Mouse (Mus musculus): ENCODE data around the gene Rsrc1.

Gene Rsrc1

DNA sequence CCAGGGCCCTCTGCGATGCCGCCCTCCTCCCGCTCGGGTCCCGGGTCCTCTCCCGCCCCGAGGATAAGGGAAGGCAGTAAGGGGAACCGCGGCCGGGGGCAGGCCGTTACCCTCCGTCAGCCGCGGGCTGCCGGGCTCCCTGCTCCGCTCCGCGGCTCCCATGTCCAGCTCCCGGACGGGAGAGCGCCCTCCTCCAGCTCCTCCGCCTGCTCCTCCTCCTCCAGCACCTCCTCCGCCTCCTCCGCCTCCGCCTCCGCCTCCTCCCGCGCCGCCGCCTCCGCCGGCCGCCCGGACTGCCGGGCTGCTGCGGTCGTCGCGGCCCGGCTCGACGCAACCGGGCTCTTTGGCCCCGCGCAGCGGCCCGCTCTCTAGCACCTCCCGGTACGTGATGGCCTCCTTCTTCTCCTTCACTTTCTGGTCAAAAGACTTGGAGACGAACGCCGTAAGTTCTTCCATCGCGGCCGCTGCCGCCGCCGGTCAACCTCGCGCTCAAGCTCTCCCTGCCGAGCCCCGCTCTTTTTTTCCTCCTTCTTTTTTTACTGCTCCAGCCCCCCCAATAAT is at the start of gene Rsrc1:
Rsrc1 (plus strand) TSS at position 290 of the 561 bp plus-strand sequence.
- in situ Hi-C loops (cut with MboI; ENCODE audit: low sequenced_read_pairs), result no loop called here

DNA sequence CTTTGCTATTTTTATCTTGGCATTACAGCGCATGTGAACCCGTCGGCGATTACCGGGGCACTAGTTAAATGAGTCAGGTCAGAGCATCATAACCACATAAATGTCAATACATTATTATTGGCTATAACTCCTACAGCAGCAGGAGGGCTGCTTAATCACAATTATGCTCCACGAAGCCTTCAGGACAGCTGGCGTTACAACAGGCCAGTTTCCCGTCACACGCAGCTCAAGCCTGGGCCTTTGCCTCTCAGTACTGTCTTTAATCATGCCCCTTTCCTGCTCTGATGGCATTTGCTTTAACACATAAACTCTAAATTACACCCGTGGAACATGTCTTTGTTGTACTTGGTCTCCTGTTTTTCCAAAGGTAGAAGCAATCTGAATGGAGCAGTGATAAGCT is 41.5 kb upstream of the Rsrc1 start:
- in situ Hi-C loops (cut with MboI; ENCODE audit: low sequenced_read_pairs), result no loop called here

DNA sequence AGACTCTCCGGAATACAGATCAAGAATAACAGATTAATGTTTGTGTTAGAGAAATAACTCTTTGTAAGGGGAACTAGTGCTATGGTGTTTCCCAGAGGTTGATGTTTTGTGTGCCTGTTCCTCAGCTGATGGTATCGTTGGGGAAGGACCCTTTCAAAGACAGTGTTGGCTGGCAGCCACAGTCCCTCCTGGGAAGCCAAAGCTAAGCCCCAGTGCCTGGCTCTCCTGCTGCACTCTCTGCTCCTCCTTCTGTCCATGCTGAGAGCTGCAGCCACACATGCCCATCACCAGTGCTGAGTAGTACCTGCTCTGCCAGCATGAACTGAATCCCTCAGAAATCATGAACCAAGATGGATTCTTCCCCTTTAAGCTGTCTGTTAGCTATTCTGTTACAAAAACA is 26.1 kb upstream of the Rsrc1 start:
- in situ Hi-C loops (cut with MboI; ENCODE audit: low sequenced_read_pairs), result no loop called here

DNA sequence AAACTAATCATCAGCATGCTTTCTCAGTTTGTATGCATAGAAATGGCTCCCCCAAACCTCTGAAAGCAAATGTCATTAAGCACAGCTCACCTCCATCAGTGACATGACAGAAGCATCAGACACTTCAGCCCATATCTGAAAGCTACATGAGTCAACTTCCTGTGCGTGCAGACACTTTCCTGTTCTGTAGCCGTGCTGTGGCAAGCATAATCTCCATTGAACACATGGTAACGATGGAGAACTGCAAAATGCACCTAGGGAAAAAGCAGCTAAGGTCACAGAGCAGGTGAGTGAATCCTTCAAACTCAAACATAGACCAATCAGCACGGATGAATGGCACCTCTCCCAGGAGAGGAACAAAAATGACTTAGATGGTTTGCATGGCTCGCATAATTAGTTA is 21.2 kb upstream of the Rsrc1 start:
- in situ Hi-C loops (cut with MboI; ENCODE audit: low sequenced_read_pairs), result no loop called here

DNA sequence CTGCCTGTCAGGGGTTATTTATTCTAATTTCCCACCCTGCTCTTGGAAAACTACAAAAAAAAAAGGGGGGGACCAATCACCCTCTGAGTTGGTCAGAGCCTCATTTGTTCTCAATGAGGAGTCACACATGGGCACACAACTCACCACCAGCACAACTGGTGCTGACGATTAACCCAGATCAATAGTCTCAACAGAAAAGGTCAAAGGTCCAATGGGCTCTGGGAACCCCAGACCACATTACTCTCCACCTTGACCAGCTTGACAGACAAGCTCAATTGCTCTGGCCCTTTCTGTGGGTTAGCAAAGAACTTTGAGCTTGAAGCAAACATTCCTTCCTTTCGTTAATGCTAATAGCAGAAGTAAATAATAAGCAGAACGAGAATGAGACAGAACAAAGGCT is 16.3 kb upstream of the Rsrc1 start:
- in situ Hi-C loops (cut with MboI; ENCODE audit: low sequenced_read_pairs), result no loop called here

DNA sequence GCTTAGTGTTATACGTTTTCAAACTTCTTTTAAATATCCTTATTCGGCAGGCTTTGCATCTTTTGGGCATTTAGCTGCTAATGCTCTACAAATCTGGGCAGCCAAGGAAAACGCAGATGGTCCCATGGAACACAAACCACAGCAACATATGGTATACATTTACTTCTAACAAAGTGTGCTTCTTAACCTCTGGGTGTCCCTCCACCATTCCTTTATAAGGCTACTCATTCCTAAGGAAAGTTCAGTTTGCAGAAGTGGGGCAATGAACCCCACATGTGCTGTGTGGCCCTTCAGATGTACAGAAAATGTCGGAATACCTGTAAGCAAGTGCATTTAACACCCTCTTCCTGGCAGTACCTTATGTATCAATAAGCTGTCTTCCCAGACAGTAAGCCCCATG is 13.7 kb upstream of the Rsrc1 start:
- in situ Hi-C loops (cut with MboI; ENCODE audit: low sequenced_read_pairs), result no loop called here

DNA sequence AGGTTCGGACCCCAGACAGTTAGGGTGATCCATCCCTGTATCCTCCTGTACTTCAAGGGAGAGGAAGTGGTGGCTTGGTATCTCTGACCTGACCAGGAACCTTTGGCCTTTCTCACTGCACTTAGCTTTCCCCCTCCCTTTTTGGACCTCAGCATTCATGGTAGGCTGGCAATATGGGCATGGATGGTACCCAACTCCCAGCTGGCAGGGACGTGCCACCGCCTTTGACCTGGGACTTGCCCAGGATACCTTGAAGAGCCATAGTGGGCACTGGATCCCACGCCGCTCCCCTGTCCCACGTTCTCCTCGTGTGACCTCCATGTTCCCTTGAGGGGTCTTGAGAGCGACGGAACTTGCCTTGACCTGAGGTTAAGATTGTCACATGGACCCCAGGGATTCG is 10.9 kb upstream of the Rsrc1 start:
- in situ Hi-C loops (cut with MboI; ENCODE audit: low sequenced_read_pairs), result no loop called here

DNA sequence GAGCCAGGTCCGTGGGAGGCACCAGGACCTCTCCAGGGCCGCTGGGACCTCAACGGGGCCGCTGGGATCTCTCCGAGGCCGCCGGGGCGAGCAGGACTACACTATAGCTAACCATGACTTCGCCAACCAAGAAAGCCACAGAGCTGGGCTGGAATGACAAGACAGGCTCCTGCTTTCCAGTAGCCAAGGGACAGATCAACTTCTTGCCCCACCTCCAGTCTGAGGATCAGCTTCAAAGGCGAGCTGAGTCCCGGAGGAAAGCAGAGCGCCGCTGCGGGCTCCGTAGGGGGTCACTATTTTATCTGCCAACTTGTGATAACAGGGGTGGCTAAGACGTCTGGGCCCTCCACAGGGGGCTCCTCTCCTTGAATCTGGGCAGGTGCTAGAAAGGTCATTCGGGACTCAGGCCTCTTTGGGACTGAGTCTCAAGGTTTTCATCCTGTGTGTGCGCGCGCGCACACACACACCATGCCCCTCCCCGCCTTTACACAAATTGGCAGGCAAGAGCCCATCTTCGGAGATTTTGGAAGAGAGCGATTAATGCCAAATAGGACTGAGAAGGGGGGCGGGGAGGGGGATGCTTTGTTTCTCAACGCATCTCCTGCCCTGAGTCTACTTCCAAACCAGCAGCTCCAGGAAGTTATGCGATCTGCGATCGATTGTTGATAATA is 10.4 kb upstream of the Rsrc1 start:
- in situ Hi-C loops (cut with MboI; ENCODE audit: low sequenced_read_pairs), result no loop called here

DNA sequence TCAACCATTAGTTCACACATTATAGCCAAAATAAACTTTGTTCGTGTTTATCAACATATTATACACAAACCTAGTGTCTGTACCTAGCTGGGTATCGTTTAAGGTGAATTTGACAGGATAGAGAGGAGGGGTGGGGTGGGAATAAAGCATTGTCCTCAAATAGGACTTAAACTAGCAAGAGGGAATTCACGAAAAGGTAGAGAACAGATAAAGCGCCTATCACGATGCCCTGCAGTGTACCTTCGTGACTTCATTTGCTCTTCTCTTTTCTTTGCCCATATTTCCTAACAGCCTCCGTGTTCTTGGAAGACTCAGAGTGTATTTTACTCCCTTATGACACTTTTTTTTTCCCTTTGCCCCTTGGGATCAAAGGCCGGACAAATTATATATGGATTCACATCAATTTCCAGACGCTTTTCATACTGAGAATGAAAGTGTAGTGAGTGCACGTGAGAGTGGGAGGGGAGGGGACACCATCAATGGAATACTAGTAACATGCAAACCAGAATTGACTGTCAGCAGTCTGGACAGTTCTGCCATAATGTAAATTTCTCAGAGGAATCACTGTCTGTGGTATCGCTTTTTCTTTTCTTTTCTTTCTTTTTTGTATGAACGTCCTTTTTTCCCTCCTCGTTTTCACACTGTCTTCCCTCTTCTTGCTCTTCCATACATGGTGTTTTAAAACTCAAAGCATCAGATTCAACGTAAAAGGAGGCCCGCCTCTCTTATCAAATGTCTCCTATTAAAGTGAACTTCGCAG is 8.8 kb upstream of the Rsrc1 start:
- in situ Hi-C loops (cut with MboI; ENCODE audit: low sequenced_read_pairs), result no loop called here

DNA sequence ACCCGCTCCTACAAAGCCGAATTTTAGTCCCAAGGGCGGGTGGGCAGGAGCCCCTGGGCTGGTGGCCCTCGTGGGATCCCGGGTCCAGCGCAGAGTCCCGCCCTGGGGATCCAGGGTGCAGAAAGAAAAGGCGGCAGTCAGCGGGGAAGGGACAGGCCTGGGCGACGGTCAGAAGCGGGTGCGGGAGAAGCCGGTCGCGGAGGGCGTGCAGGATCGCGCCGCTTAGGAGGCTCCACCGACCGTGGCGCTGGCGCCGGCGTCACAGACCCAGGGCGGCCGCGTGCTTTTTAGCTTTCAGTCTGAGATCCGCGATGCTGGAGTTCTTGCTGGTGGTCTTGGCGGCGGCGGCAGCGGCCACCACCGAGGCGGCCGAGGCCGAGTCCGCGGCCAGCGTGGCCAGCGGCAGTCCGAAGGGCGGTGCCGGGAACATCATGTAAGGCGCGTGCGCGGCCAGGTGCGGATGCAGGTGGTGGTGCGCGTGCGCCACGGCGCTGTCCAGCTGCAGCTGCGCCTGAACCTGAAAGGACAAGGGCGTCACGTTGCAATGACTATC is 7.7 kb upstream of the Rsrc1 start:
- in situ Hi-C loops (cut with MboI; ENCODE audit: low sequenced_read_pairs), result no loop called here

DNA sequence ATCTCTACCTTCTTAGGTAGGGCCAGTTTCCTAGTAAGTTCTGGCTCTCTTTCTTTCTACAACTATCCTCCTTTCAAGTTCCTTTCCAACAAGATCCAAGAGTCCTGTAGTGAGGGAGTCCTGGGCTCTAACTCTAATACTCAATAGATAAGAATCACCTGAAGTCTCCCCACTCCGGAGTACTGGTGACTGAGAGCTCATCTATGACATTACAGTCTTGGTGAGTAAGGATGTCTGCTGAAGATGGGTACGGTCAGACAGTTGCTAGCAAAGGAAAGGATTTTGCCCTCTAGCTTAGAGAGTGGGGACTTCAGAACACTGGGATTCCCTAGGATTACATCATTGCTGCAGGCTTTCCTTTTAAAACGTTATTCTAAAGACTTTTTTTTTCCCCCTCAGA is 6.7 kb upstream of the Rsrc1 start:
- in situ Hi-C loops (cut with MboI; ENCODE audit: low sequenced_read_pairs), result no loop called here

DNA sequence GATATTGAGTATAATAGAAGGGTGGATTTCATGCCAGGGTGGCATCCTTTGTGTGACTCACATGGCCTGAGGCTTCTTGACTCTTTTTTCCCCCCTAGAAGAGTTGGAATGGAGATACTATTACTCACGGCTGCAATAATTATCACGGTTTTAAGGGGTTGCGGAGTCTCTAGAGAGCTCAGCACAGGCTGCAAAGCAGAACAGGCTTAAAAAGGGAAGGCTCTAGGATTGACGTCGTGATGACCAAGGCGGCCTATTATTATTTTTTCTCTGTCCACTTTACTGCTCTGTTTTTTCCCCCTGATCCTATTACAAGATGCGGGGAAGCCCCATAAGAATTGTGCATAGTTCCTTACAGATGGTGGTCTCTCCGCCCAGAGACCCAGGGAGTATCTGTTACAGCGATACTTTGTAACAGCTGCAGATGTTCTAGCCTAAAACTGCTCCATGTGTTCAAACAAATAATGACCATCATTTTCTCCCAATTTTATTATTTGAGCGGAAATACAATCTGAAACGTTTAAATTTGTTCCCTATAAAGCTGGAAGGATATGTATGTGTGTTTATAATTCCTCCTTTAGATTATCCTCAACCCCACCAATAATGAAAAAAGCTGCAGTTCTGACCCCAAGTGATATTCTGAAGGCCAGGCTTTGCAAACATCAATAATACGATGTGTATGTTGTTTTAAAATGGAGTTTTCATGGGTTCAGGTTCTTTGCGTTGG is 4.1 kb upstream of the Rsrc1 start:
- in situ Hi-C loops (cut with MboI; ENCODE audit: low sequenced_read_pairs), result no loop called here

DNA sequence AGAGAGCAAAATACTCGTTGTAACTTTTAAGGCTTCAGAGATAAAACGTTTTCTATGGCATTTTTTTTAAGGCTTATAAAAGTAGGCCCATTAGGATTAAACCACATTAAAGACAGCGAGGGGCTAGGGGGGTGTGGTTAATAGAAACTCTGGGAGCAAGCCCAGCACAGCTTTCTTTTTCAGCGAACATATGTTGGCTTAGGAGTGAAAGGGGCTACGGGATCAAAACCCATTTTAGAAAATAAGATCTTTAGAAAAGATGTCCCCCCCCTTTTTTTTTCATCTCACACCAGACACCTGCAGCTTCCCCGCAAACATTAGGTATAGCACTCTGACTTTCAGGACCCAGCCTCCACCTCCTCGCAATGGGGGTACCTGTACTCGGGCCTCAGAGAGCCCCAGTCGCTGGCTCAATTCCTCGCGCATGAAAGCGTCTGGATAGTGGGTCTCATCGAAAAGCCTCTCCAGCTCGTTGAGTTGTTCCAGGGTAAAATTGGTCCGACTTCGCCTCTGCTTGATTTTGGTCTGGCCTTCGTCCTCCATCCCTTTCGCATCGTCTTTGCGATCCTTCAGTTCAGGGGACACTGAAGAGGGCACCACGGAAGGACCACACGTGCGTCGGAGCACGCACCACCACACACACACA is 3.3 kb upstream of the Rsrc1 start:
- in situ Hi-C loops (cut with MboI; ENCODE audit: low sequenced_read_pairs), result no loop called here

DNA sequence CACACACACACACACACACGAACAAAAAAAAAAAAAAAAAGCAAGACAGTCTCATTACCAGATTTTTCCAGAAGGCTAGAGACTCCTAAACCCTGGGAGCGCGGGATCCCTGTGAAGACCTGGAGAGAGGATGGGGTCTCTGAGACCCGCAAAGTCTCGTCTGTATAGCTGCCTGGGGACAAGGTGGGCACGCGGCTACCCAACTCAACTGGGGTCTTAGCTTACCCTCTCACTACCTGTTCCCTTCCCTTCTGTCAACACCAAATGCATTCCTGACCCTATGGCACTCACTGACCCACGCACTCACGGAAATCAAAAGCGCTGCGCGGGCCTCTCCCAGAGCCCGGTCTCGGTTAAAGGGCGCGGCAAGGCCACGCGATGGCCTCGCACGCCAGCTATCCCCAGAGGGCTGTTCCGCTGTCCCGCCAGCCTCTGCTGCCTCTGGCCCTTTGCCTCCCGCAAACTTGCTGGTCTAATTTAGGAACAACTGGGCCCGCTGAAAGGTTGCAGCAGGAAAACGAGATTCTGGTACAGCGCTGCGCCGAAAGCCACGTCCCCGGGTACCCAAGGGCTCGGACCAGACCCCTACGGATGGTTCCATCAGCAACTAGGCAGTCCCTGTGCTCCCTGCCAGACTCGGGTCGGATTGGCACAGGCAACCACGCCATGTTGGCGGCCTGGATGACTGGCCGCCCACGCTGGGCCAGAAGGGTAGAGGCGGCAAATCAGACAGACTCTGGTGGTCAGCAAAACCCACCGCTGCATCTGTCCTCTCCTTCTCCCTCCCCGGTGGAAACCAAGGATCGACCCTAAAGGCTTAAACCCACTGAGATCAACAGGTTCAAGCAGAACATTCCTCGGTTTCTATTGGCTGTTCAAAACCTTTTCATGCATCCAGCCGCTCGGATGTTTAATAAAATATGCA is 2.5 kb upstream of the Rsrc1 start:
- in situ Hi-C loops (cut with MboI; ENCODE audit: low sequenced_read_pairs), result no loop called here

DNA sequence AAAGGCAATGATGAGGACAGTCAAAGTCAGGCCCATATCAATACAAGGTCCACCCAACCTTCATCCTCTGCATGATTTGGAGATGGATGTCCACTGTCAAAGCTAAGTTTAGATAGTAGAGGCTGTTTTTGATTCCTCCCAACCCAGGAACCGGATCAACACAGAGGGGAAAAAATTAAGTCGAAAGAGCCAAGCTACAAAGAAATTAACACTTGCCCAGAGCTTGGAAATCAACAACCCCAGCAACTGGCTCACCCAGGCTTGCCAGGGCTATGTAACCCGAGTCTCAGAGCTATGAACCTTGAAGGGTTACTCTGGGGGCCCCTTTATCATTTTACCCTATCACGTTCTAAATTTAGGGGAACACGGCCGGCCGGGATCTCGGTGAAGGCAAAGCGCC is 1.7 kb upstream of the Rsrc1 start:
- in situ Hi-C loops (cut with MboI; ENCODE audit: low sequenced_read_pairs), result no loop called here

DNA sequence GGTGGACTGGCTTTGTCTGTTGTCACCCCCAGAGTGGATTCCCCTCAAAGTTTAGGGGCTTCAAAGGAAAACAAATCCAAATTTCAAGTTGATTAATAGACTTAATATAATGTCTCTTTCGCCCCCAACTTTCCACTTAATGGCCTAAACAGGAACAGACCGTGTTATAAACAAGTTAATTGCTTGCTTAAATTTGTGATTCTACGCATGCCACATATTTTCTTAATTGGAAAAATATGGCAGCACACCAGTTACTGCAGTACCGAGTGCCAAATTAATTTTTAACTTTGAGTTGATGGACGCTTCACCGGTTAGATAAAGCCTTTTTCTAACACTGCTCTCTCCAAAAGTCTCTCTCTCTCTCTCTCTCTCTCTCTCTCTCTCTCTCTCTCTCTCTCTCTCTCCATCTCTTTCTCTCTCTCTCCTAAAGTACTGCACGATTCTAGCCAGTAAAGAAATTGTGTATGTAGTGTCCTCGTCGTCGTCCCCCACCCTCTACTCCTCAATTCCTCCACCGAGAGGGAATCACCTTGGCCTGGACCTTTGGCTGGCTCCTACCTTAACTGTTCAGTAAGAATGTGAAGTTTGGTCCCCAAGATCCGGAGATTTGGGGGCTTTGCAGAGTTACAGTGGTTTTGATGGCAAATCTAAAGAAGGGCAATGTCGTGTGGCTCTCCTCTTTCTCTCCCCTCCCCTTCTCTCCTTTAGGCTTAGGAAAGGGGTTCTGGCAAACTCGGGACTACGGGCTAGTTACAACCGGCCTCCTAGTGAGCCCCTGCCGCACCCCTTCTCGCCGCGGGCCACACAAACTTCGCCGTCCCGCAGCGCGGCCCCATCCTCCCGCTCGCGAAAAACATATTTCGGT is 847 bp upstream of the Rsrc1 start:
- in situ Hi-C loops (cut with MboI; ENCODE audit: low sequenced_read_pairs), result no loop called here

DNA sequence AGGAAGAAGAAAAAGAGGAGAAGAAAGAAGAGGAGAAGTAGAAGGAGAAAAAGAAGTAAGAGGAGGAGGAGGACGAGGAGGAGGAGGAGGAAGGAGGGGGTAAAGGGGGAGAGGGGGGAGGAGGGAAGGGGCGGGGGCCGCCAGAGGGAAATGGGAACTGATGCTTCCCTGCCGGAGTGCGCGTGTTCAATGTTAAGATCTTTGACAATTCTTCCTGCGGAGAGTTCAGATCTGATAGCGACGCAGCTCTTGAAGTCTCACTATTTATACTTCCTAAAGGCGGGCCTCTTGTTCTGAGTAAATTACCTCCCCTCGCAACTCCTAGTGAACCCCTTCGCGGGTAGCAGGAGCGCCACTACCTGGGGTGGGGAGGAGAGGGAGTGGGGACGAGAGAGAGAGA is 516 bp downstream of the Rsrc1 start, which contains the start of gene Shox2:
Shox2 (minus strand) TSS at position 66 of the 400 bp plus-strand sequence.
- in situ Hi-C loops (cut with MboI; ENCODE audit: low sequenced_read_pairs), result no loop called here

DNA sequence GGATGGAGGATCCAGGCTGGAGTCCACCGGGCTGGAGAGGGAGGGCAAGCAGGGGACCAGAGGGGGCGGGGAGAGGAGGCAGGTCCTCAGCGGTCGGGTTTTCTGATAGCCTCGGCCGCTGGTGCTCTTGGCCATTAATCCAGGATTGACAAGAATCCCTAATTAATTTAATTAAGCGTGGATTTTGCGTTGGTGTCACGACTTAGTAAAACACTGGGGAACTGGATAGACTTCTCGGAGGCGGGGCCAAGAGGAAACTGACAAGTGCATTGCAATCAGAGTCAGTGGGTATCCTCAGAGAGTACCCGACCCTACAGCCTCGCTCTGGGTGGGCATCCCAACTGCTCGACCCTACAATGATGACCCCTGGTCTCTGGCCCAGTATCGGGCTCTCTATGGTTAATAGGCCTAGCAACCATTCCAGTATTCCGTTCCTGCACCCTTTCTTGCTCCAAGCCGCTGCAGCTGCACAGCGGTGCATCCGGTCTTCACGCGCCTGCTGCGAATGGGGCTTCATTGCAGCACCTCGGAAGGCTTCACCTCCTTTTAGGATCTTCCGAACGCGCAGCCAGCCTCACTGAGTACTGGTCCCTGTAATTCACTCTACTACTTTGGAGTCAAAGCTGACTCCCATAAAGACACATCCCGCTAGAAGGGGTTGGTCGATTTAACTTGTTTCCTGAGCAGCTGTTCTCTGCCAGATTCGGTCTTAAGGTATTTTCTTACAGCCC is 1.2 kb downstream of the Rsrc1 start:
- in situ Hi-C loops (cut with MboI; ENCODE audit: low sequenced_read_pairs), result no loop called here
